Mouse (Mus musculus): ENCODE measurements around the gene Gm4491. TPM values are rescaled to one million over a fixed set of nuclear protein-coding genes. Genes with fewer than 3 reads are reported as not detected.
A peak's percentile ranks its signal among the peaks of the same experiment; 100 is the strongest.

Gene Gm4491
- polyA plus RNA-seq, 1 experiment from 2014 or later: not detected

GRCm38 (mm10) chr14:57133161-57133661 lies 17.5 kb upstream of the Gm4491 start, which contains the start of gene Gjb6:
Gjb6 (minus strand) TSS chr14:57133611.
- DNase-seq (ENCODE audit: low spot score) (no peak), ATAC-seq (replicated peaks; ENCODE audit: low FRiP score, low read depth) (peak; percentile 13; the same call in 1 of the 2 replicates)
- H3K9ac ChIP-seq (ENCODE audit: low read depth, low read length): peak within 1 kb of the TSS; percentile 28; the same call in 1 of the 2 replicates
- no peak within 1 kb of the TSS for H3K27ac ChIP-seq
- peaks cover 13% of the 10 kb centered on the region; the same call in 1 of the 2 replicates for H3K27me3 ChIP-seq (ENCODE audit: insufficient read depth, low read length)
- no peaks in the 10 kb centered on the region for H3K9me3 ChIP-seq (replicated peaks; ENCODE audit: low read length)
- H3K4me2 ChIP-seq (ENCODE audit: low read length): peak within 1 kb of the TSS; percentile 77
- TF ChIP-seq CTCF (IDR thresholded peaks at IDR 0.05; ENCODE audit: low read depth): no peak
- no peaks in the 10 kb centered on the region for H3K4me1 ChIP-seq (replicated peaks; ENCODE audit: insufficient read depth, low read length)
- no peaks in the 10 kb centered on the region for H3K36me3 ChIP-seq (ENCODE audit: insufficient read depth, low read length)
- H3K4me3 ChIP-seq (replicated peaks; ENCODE audit: low read depth, low read length): peak within 1 kb of the TSS; percentile 33
- 4% methylated on average over 33 of the region's 33 CpGs for WGBS

- Histone ChIP-seq H3K4me3 (replicated peaks; ENCODE audit: low read depth, low read length) (no peak overlapping the region), H3K27me3 (ENCODE audit: insufficient read depth, low read length) (no peaks in the 10 kb centered on the region), H3K9ac (ENCODE audit: low read depth, low read length) (no peak overlapping the region), H3K36me3 (ENCODE audit: insufficient read depth, low read length) (no peaks in the 10 kb centered on the region), H3K9me3 (replicated peaks; ENCODE audit: low read length) (no peaks in the 10 kb centered on the region), H3K4me2 (ENCODE audit: low read length) (no peak overlapping the region), H3K4me1 (replicated peaks; ENCODE audit: insufficient read depth, low read length) (no peaks in the 10 kb centered on the region), H3K27ac (no peak overlapping the region)
- WGBS: 30% methylated on average over 4 of the region's 4 CpGs
- no peak for TF ChIP-seq CTCF (IDR thresholded peaks at IDR 0.05; ENCODE audit: low read depth)
- no peak for DNase-seq (ENCODE audit: low spot score)
- no peak for ATAC-seq (replicated peaks; ENCODE audit: low FRiP score, low read depth)
These were observed 11.7 kb upstream of the Gm4491 start for GRCm38 (mm10) chr14:57127383-57127782.

GRCm38 (mm10) chr14:57122295-57122694 lies 6.6 kb upstream of the Gm4491 start:
- Histone ChIP-seq H3K36me3 (ENCODE audit: insufficient read depth, low read length) (no peaks in the 10 kb centered on the region), H3K4me2 (ENCODE audit: low read length) (no peak overlapping the region), H3K4me1 (replicated peaks; ENCODE audit: insufficient read depth, low read length) (no peaks in the 10 kb centered on the region), H3K9ac (ENCODE audit: low read depth, low read length) (no peak overlapping the region), H3K4me3 (replicated peaks; ENCODE audit: low read depth, low read length) (no peak overlapping the region), H3K27ac (no peak overlapping the region), H3K27me3 (ENCODE audit: insufficient read depth, low read length) (no peaks in the 10 kb centered on the region), H3K9me3 (replicated peaks; ENCODE audit: low read length) (no peaks in the 10 kb centered on the region)
- DNase-seq (ENCODE audit: low spot score) (no peak), ATAC-seq (replicated peaks; ENCODE audit: low FRiP score, low read depth) (no peak)
- WGBS: 82% methylated on average over 7 of the region's 7 CpGs
- TF ChIP-seq CTCF (IDR thresholded peaks at IDR 0.05; ENCODE audit: low read depth): no peak

GRCm38 (mm10) chr14:57109194-57109593 lies 6.5 kb downstream of the Gm4491 start:
- WGBS: 6% methylated on average over 4 of the region's 4 CpGs
- no peaks in the 10 kb centered on the region for H3K36me3 ChIP-seq (ENCODE audit: insufficient read depth, low read length)
- no peak overlapping the region for H3K27ac ChIP-seq
- no peak for ATAC-seq (replicated peaks; ENCODE audit: low FRiP score, low read depth)
- H3K4me1 ChIP-seq (replicated peaks; ENCODE audit: insufficient read depth, low read length): no peaks in the 10 kb centered on the region
- TF ChIP-seq CTCF (IDR thresholded peaks at IDR 0.05; ENCODE audit: low read depth): peak; percentile 93
- no peak overlapping the region for H3K4me3 ChIP-seq (replicated peaks; ENCODE audit: low read depth, low read length)
- peaks cover 14% of the 10 kb centered on the region for H3K27me3 ChIP-seq (ENCODE audit: insufficient read depth, low read length)
- H3K4me2 ChIP-seq (ENCODE audit: low read length): no peak overlapping the region
- H3K9me3 ChIP-seq (replicated peaks; ENCODE audit: low read length): no peaks in the 10 kb centered on the region
- DNase-seq (ENCODE audit: low spot score): peak; percentile 81
- H3K9ac ChIP-seq (ENCODE audit: low read depth, low read length): no peak overlapping the region

- Histone ChIP-seq H3K27ac (no peak overlapping the region), H3K36me3 (ENCODE audit: insufficient read depth, low read length) (no peaks in the 10 kb centered on the region), H3K9ac (ENCODE audit: low read depth, low read length) (no peak overlapping the region), H3K4me2 (ENCODE audit: low read length) (no peak overlapping the region), H3K9me3 (replicated peaks; ENCODE audit: low read length) (no peaks in the 10 kb centered on the region), H3K4me1 (replicated peaks; ENCODE audit: insufficient read depth, low read length) (no peaks in the 10 kb centered on the region), H3K27me3 (ENCODE audit: insufficient read depth, low read length) (peaks cover 22% of the 10 kb centered on the region), H3K4me3 (replicated peaks; ENCODE audit: low read depth, low read length) (no peak overlapping the region)
- no peak for TF ChIP-seq CTCF (IDR thresholded peaks at IDR 0.05; ENCODE audit: low read depth)
- ATAC-seq (replicated peaks; ENCODE audit: low FRiP score, low read depth): no peak
- 39% methylated on average over 5 of the region's 5 CpGs for WGBS
- DNase-seq (ENCODE audit: low spot score): no peak
These were observed 7.8 kb downstream of the Gm4491 start for GRCm38 (mm10) chr14:57107916-57108315.

- Histone ChIP-seq H3K27me3 (ENCODE audit: insufficient read depth, low read length) (peaks cover 22% of the 10 kb centered on the region), H3K9ac (ENCODE audit: low read depth, low read length) (no peak overlapping the region), H3K27ac (no peak overlapping the region), H3K4me2 (ENCODE audit: low read length) (no peak overlapping the region), H3K9me3 (replicated peaks; ENCODE audit: low read length) (no peaks in the 10 kb centered on the region), H3K4me3 (replicated peaks; ENCODE audit: low read depth, low read length) (no peak overlapping the region), H3K36me3 (ENCODE audit: insufficient read depth, low read length) (no peaks in the 10 kb centered on the region), H3K4me1 (replicated peaks; ENCODE audit: insufficient read depth, low read length) (no peaks in the 10 kb centered on the region)
- DNase-seq (ENCODE audit: low spot score) (no peak), ATAC-seq (replicated peaks; ENCODE audit: low FRiP score, low read depth) (peak; percentile 43; the same call in 1 of the 2 replicates)
- 55% methylated on average over 8 of the region's 8 CpGs for WGBS
- no peak for TF ChIP-seq CTCF (IDR thresholded peaks at IDR 0.05; ENCODE audit: low read depth)
These were observed 8.6 kb downstream of the Gm4491 start for GRCm38 (mm10) chr14:57107091-57107490.

- DNase-seq (ENCODE audit: low spot score) (no peak), ATAC-seq (replicated peaks; ENCODE audit: low FRiP score, low read depth) (no peak)
- Histone ChIP-seq H3K9me3 (replicated peaks; ENCODE audit: low read length) (no peaks in the 10 kb centered on the region), H3K4me3 (replicated peaks; ENCODE audit: low read depth, low read length) (no peak overlapping the region), H3K27me3 (ENCODE audit: insufficient read depth, low read length) (peaks cover 22% of the 10 kb centered on the region), H3K36me3 (ENCODE audit: insufficient read depth, low read length) (no peaks in the 10 kb centered on the region), H3K9ac (ENCODE audit: low read depth, low read length) (no peak overlapping the region), H3K4me1 (replicated peaks; ENCODE audit: insufficient read depth, low read length) (no peaks in the 10 kb centered on the region), H3K4me2 (ENCODE audit: low read length) (no peak overlapping the region), H3K27ac (no peak overlapping the region)
- no peak for TF ChIP-seq CTCF (IDR thresholded peaks at IDR 0.05; ENCODE audit: low read depth)
- 38% methylated on average over 11 of the region's 11 CpGs for WGBS
These were observed 10.0 kb downstream of the Gm4491 start for GRCm38 (mm10) chr14:57105721-57106120.

Measured in kidney, postnatal 0 days (tissue).